Mouse (Mus musculus): ENCODE data around the gene Dnajb6. TPM values are rescaled to one million over a fixed set of nuclear protein-coding genes. Genes with fewer than 3 reads are reported as not detected.
A peak's percentile ranks its signal among the peaks of the same experiment; 100 is the strongest.
"Not testable (repeated sequence)": the region's sequence is repeated elsewhere in the genome, so short reads cannot be mapped to it uniquely, and the experiment has no call there.

Gene Dnajb6
- total RNA-seq, 1 experiment from 2014 or later, result 216 TPM

- ATAC-seq (ENCODE audit: extremely low read depth, insufficient number of reproducible peaks, low FRiP score, poor library complexity, severe bottlenecking), result no peak
Observed at GRCm38 (mm10) chr5:29751306-29751705, 15.8 kb downstream of the Dnajb6 start.

GRCm38 (mm10) chr5:29752894-29753293 lies 17.4 kb downstream of the Dnajb6 start:
- no peak for ATAC-seq (ENCODE audit: extremely low read depth, insufficient number of reproducible peaks, low FRiP score, poor library complexity, severe bottlenecking)

- no peak for ATAC-seq (ENCODE audit: extremely low read depth, insufficient number of reproducible peaks, low FRiP score, poor library complexity, severe bottlenecking)
Observed at GRCm38 (mm10) chr5:29759318-29759717, 23.8 kb downstream of the Dnajb6 start.

GRCm38 (mm10) chr5:29770935-29771334 lies 35.4 kb downstream of the Dnajb6 start:
- ATAC-seq (ENCODE audit: extremely low read depth, insufficient number of reproducible peaks, low FRiP score, poor library complexity, severe bottlenecking), result no peak

GRCm38 (mm10) chr5:29772038-29772437 lies 36.5 kb downstream of the Dnajb6 start:
- no peak for ATAC-seq (ENCODE audit: extremely low read depth, insufficient number of reproducible peaks, low FRiP score, poor library complexity, severe bottlenecking)

- ATAC-seq (ENCODE audit: extremely low read depth, insufficient number of reproducible peaks, low FRiP score, poor library complexity, severe bottlenecking), result peak; percentile 25; the same call in 1 of the 2 replicates
Observed at GRCm38 (mm10) chr5:29772651-29773330, 37.3 kb downstream of the Dnajb6 start.

- ATAC-seq (ENCODE audit: extremely low read depth, insufficient number of reproducible peaks, low FRiP score, poor library complexity, severe bottlenecking), result no peak
Observed at GRCm38 (mm10) chr5:29773460-29774150, 38.1 kb downstream of the Dnajb6 start.

- ATAC-seq (ENCODE audit: extremely low read depth, insufficient number of reproducible peaks, low FRiP score, poor library complexity, severe bottlenecking), result no peak
Observed at GRCm38 (mm10) chr5:29775437-29775836, 39.9 kb downstream of the Dnajb6 start.

GRCm38 (mm10) chr5:29778029-29778428 lies 42.5 kb downstream of the Dnajb6 start:
- no peak for ATAC-seq (ENCODE audit: extremely low read depth, insufficient number of reproducible peaks, low FRiP score, poor library complexity, severe bottlenecking)

GRCm38 (mm10) chr5:29779733-29780132 lies 44.2 kb downstream of the Dnajb6 start:
- ATAC-seq (ENCODE audit: extremely low read depth, insufficient number of reproducible peaks, low FRiP score, poor library complexity, severe bottlenecking), result not testable (repeated sequence)

- ATAC-seq (ENCODE audit: extremely low read depth, insufficient number of reproducible peaks, low FRiP score, poor library complexity, severe bottlenecking), result no peak
Observed at GRCm38 (mm10) chr5:29782261-29782660, 46.8 kb downstream of the Dnajb6 start.

- ATAC-seq (ENCODE audit: extremely low read depth, insufficient number of reproducible peaks, low FRiP score, poor library complexity, severe bottlenecking), result not testable (repeated sequence)
Observed at GRCm38 (mm10) chr5:29784906-29785305, 49.4 kb downstream of the Dnajb6 start.

GRCm38 (mm10) chr5:29785953-29786352 lies 50.5 kb downstream of the Dnajb6 start:
- ATAC-seq (ENCODE audit: extremely low read depth, insufficient number of reproducible peaks, low FRiP score, poor library complexity, severe bottlenecking), result not testable (repeated sequence)

- peak; percentile 81 for ATAC-seq (ENCODE audit: extremely low read depth, insufficient number of reproducible peaks, low FRiP score, poor library complexity, severe bottlenecking)
Observed at GRCm38 (mm10) chr5:29794933-29795332, 59.4 kb downstream of the Dnajb6 start.

GRCm38 (mm10) chr5:29808940-29809339 lies 73.5 kb downstream of the Dnajb6 start:
- no peak for ATAC-seq (ENCODE audit: extremely low read depth, insufficient number of reproducible peaks, low FRiP score, poor library complexity, severe bottlenecking)

- not testable (repeated sequence) for ATAC-seq (ENCODE audit: extremely low read depth, insufficient number of reproducible peaks, low FRiP score, poor library complexity, severe bottlenecking)
Observed at GRCm38 (mm10) chr5:29811377-29811921, 76.0 kb downstream of the Dnajb6 start.

- ATAC-seq (ENCODE audit: extremely low read depth, insufficient number of reproducible peaks, low FRiP score, poor library complexity, severe bottlenecking), result no peak
Observed at GRCm38 (mm10) chr5:29816523-29817242, 81.2 kb downstream of the Dnajb6 start.

GRCm38 (mm10) chr5:29817400-29817799 lies 81.9 kb downstream of the Dnajb6 start:
- ATAC-seq (ENCODE audit: extremely low read depth, insufficient number of reproducible peaks, low FRiP score, poor library complexity, severe bottlenecking), result no peak

- no peak for ATAC-seq (ENCODE audit: extremely low read depth, insufficient number of reproducible peaks, low FRiP score, poor library complexity, severe bottlenecking)
Observed at GRCm38 (mm10) chr5:29818287-29818686, 82.8 kb downstream of the Dnajb6 start.

All from neutrophil, adult 5-6 weeks (primary cell).